17 mouse cellular contexts compared by ENCODE assay signal in genomic region chr12:69417701-69418291, GRCm38 (mm10). TPM values are rescaled to one million over a fixed set of nuclear protein-coding genes. Genes with fewer than 3 reads are reported as not detected.
DNase-seq lines count a peak whose midpoint lies in the region; ATAC-seq and TF ChIP-seq lines count a peak whose summit lies in the region.
"Had no signal": no experiment of that assay in that cellular context is flagged by ENCODE, and none has a peak within 500 bp of the region (broad histone marks: within the 10 kb centered on the region; RNA-seq: fewer than 3 reads in every experiment).

No protein-coding gene starts in this region.

- no peak overlapping the region for H3K27ac ChIP-seq in kidney, embryonic 16.5 days (ENCODE audit: low read length)
- H3K27ac ChIP-seq in CH12.LX (ENCODE audit: insufficient read depth, low read depth) = peak overlapping the region; percentile 100
- H3K27ac ChIP-seq in heart, embryonic 11.5 days (ENCODE audit: low read depth, low read length) = no peak overlapping the region
- H3K27ac ChIP-seq in intestine, embryonic 16.5 days (ENCODE audit: low read length) = no peak overlapping the region
- H3K27ac ChIP-seq: heart, embryonic 15.5 days; intestine, embryonic 15.5 days; limb, embryonic 15.5 days; midbrain, embryonic 13.5 days; neural tube, embryonic 12.5 days; stomach, embryonic 15.5 days had no signal

- no peaks in the 10 kb centered on the region for H3K27me3 ChIP-seq in kidney, embryonic 16.5 days (ENCODE audit: insufficient read depth, low read length)
- H3K27me3 ChIP-seq in CH12.LX (replicated peaks) = no peaks in the 10 kb centered on the region
- H3K27me3 ChIP-seq in heart, embryonic 11.5 days (ENCODE audit: control insufficient read depth, insufficient read depth, low read length) = no peaks in the 10 kb centered on the region
- H3K27me3 ChIP-seq in intestine, embryonic 16.5 days (replicated peaks; ENCODE audit: control insufficient read depth, insufficient read depth, low read length) = no peaks in the 10 kb centered on the region
- H3K27me3 ChIP-seq: heart, embryonic 15.5 days; intestine, embryonic 15.5 days; limb, embryonic 15.5 days; midbrain, embryonic 13.5 days; neural tube, embryonic 12.5 days; stomach, embryonic 15.5 days had no signal

- no peak overlapping the region for H3K4me3 ChIP-seq in kidney, embryonic 16.5 days (ENCODE audit: low read length)
- peak overlapping the region in 2 of 3 experiments; percentile 49 for H3K4me3 ChIP-seq in CH12.LX (replicated peaks in 1 of 3; ENCODE audit: low read depth in 2 of 3, low read length in 2 of 3, poor library complexity in 1 of 3)
- H3K4me3 ChIP-seq in heart, embryonic 11.5 days (ENCODE audit: low read depth, low read length) = no peak overlapping the region
- no peak overlapping the region for H3K4me3 ChIP-seq in intestine, embryonic 16.5 days (ENCODE audit: low read length)
- H3K4me3 ChIP-seq: heart, embryonic 15.5 days; intestine, embryonic 15.5 days; limb, embryonic 15.5 days; midbrain, embryonic 13.5 days; neural tube, embryonic 12.5 days; stomach, embryonic 15.5 days had no signal

- H3K4me2 ChIP-seq in kidney, embryonic 16.5 days (replicated peaks; ENCODE audit: low read depth, low read length) = no peak overlapping the region
- H3K4me2 ChIP-seq in CH12.LX (ENCODE audit: insufficient read depth, low read depth, poor library complexity, severe bottlenecking) = peak overlapping the region; percentile 57
- H3K4me2 ChIP-seq in heart, embryonic 11.5 days = no peak overlapping the region
- H3K4me2 ChIP-seq in intestine, embryonic 16.5 days (ENCODE audit: low read depth, low read length) = no peak overlapping the region
- H3K4me2 ChIP-seq: heart, embryonic 15.5 days; intestine, embryonic 15.5 days; limb, embryonic 15.5 days; midbrain, embryonic 13.5 days; neural tube, embryonic 12.5 days; stomach, embryonic 15.5 days had no signal

- no peak for TF ChIP-seq CTCF in CH12.LX (conservative IDR thresholded peaks at IDR 0.05 in 1 of 2, IDR thresholded peaks at IDR 0.05 in 1 of 2; ENCODE audit: low read depth in 2 of 2, low read length in 2 of 2)

- H3K36me3 ChIP-seq in kidney, embryonic 16.5 days (ENCODE audit: insufficient read depth, low read length) = no peaks in the 10 kb centered on the region
- peaks cover 0 to 4% of the 10 kb centered on the region in 2 experiments for H3K36me3 ChIP-seq in CH12.LX (replicated peaks in 1 of 2; ENCODE audit: control insufficient read depth in 1 of 2, insufficient read depth in 1 of 2, low read length in 1 of 2)
- no peaks in the 10 kb centered on the region for H3K36me3 ChIP-seq in heart, embryonic 11.5 days (ENCODE audit: control insufficient read depth, insufficient read depth, low read length)
- no peaks in the 10 kb centered on the region for H3K36me3 ChIP-seq in intestine, embryonic 16.5 days (ENCODE audit: control insufficient read depth, insufficient read depth, low read length)
- H3K36me3 ChIP-seq: heart, embryonic 15.5 days; intestine, embryonic 15.5 days; limb, embryonic 15.5 days; midbrain, embryonic 13.5 days; neural tube, embryonic 12.5 days; stomach, embryonic 15.5 days had no signal

- peaks cover 4% of the 10 kb centered on the region; the same call in 1 of the 2 replicates for H3K9me3 ChIP-seq in kidney, embryonic 16.5 days (ENCODE audit: low read length)
- H3K9me3 ChIP-seq in CH12.LX (replicated peaks; ENCODE audit: low read length) = peaks cover 2% of the 10 kb centered on the region
- no peaks in the 10 kb centered on the region for H3K9me3 ChIP-seq in heart, embryonic 11.5 days (replicated peaks; ENCODE audit: control insufficient read depth, low read length)
- no peaks in the 10 kb centered on the region for H3K9me3 ChIP-seq in intestine, embryonic 16.5 days (ENCODE audit: control insufficient read depth, low read length)
- H3K9me3 ChIP-seq: heart, embryonic 15.5 days; intestine, embryonic 15.5 days; limb, embryonic 15.5 days; midbrain, embryonic 13.5 days; neural tube, embryonic 12.5 days; stomach, embryonic 15.5 days had no signal

- no peak overlapping the region for H3K9ac ChIP-seq in kidney, embryonic 16.5 days (replicated peaks; ENCODE audit: low read length)
- peak overlapping the region; percentile 82 for H3K9ac ChIP-seq in CH12.LX (ENCODE audit: insufficient read depth, low read depth)
- H3K9ac ChIP-seq in heart, embryonic 11.5 days (ENCODE audit: low read depth, low read length) = no peak overlapping the region
- H3K9ac ChIP-seq in intestine, embryonic 16.5 days (ENCODE audit: low read depth, low read length) = no peak overlapping the region
- H3K9ac ChIP-seq: heart, embryonic 15.5 days; intestine, embryonic 15.5 days; limb, embryonic 15.5 days; midbrain, embryonic 13.5 days; neural tube, embryonic 12.5 days; stomach, embryonic 15.5 days had no signal

- WGBS in kidney, embryonic 16.5 days = 45% methylated on average over 9 of the region's 9 CpGs
- WGBS in heart, embryonic 11.5 days (ENCODE audit: insufficient replicate concordance) = 58% methylated on average over 9 of the region's 9 CpGs
- 59% methylated on average over 9 of the region's 9 CpGs for WGBS in intestine, embryonic 16.5 days

- peak; percentile 80 for TF ChIP-seq POLR2A in CH12.LX (IDR thresholded peaks at IDR 0.05; ENCODE audit: low read depth, low read length)

- TF ChIP-seq EP300 in CH12.LX (IDR thresholded peaks at IDR 0.05; ENCODE audit: low read length) = peak; percentile 88

- peak; percentile 20 to 32 for DNase-seq in kidney, adult 8-10 months
- peak; percentile 99 for DNase-seq in CH12.LX (ENCODE audit: extremely low read depth)
- DNase-seq in cerebellum, adult 11-12 months = peak; percentile 91
- DNase-seq: gastrocnemius, postnatal 14 days; right cerebral cortex, adult 18-20 months; thymus, postnatal 4 days had no signal

- in situ Hi-C loops in CH12.LX (cut with MboI; ENCODE audit: low pct_ligation_motif_present, low pct_unique_long_range_greater_than_20kb, low sequenced_read_pairs) = loop anchor here (5.0 kb wide), 2 partner anchors 35 to 40 kb away; no protein-coding TSS in a partner anchor

- no peak for TF ChIP-seq RAD21 in CH12.LX (IDR thresholded peaks at IDR 0.05; ENCODE audit: low read depth, low read length)

- no peaks in the 10 kb centered on the region for H3K79me2 ChIP-seq in CH12.LX (replicated peaks; ENCODE audit: control insufficient read depth, extremely low read depth, insufficient read depth, poor library complexity, severe bottlenecking)

- ATAC-seq in kidney, embryonic 16.5 days (ENCODE audit: low FRiP score, low TSS enrichment) = no peak
- peak; percentile 11; the same call in 1 of the 2 replicates for ATAC-seq in neutrophil, adult 5-6 weeks (ENCODE audit: extremely low read depth, insufficient number of reproducible peaks, low FRiP score, poor library complexity, severe bottlenecking)
- no peak for ATAC-seq in heart, embryonic 11.5 days (replicated peaks; ENCODE audit: insufficient number of reproducible peaks, low FRiP score, low TSS enrichment)
- no peak for ATAC-seq in intestine, embryonic 16.5 days
- ATAC-seq: forebrain, embryonic 16.5 days; midbrain, embryonic 13.5 days had no signal

- peaks cover 15% of the 10 kb centered on the region for H3K4me1 ChIP-seq in kidney, embryonic 16.5 days (ENCODE audit: insufficient read depth, low read length)
- H3K4me1 ChIP-seq in CH12.LX (ENCODE audit: control insufficient read depth in 1 of 2, insufficient read depth in 2 of 2) = peaks cover 35 to 87% of the 10 kb centered on the region in 2 experiments
- no peaks in the 10 kb centered on the region for H3K4me1 ChIP-seq in heart, embryonic 11.5 days (ENCODE audit: control insufficient read depth, insufficient read depth, low read length)
- peaks cover 5% of the 10 kb centered on the region; the same call in 1 of the 2 replicates for H3K4me1 ChIP-seq in intestine, embryonic 16.5 days (ENCODE audit: control insufficient read depth, insufficient read depth, low read length)
- H3K4me1 ChIP-seq: midbrain, embryonic 13.5 days; neural tube, embryonic 12.5 days; stomach, embryonic 15.5 days had no signal

- dilution Hi-C loops in CH12.LX (cut with MboI; ENCODE audit: extremely low pct_ligation_motif_present, extremely low pct_unique_long_range_greater_than_20kb, low sequenced_read_pairs) = no loop called here

TF ChIP-seq in CH12.LX, 34 proteins besides CTCF, POLR2A, EP300 and RAD21 (continues in another document):
- TF ChIP-seq CHD2 (IDR thresholded peaks at IDR 0.05; ENCODE audit: low read length) (peak; percentile 63), NRF1 (IDR thresholded peaks at IDR 0.05; ENCODE audit: low read depth, low read length) (no peak), ZNF384 (IDR thresholded peaks at IDR 0.05; ENCODE audit: low read depth, low read length) (no peak; the same call in 1 of the 2 replicates), BHLHE40 (IDR thresholded peaks at IDR 0.05; ENCODE audit: low read depth, low read length) (peak; percentile 93), KAT2A (IDR thresholded peaks at IDR 0.05; ENCODE audit: insufficient replicate concordance, low read length) (0 out of 2 replicates have a peak, but pooled peaks have one; percentile 70), CHD1 (IDR thresholded peaks at IDR 0.05; ENCODE audit: low read depth, low read length) (no peak; the same call in 1 of the 2 replicates), POLR2AphosphoS2 (IDR thresholded peaks at IDR 0.05; ENCODE audit: low read depth, low read length) (peak; percentile 50; the same call in 1 of the 2 replicates), MXI1 (IDR thresholded peaks at IDR 0.05; ENCODE audit: low read depth, low read length) (peak; percentile 46; the same call in 1 of the 2 replicates), ELF1 (IDR thresholded peaks at IDR 0.05; ENCODE audit: low read depth, low read length) (peak; percentile 89), MAZ (IDR thresholded peaks at IDR 0.05; ENCODE audit: low read depth, low read length) (peak; percentile 86), ZKSCAN1 (IDR thresholded peaks at IDR 0.05; ENCODE audit: borderline replicate concordance, low read depth, low read length) (no peak)

RNA-seq across cellular contexts. Expression of gene Gm9887, which starts 45.5 kb away (rescaled TPM):
- 1.1 and 1.7 TPM in 2 replicates for polyA plus RNA-seq in kidney, embryonic 16.5 days (2015; fragmentation: Nextera tagmentation; extraction: Ambion mirVana)
- total RNA-seq in CH12.LX (2012; rRNA removed) (4.3 TPM in 2 replicates), CH12.LX (2014; rRNA removed) (not detected in 2 replicates)
- polyA plus RNA-seq in CH12.LX (2012; ENCODE audit: insufficient read length, low read depth) = 3.4 and 4.3 TPM in 2 replicates
- 1.8 and 3.6 TPM in 2 replicates for total RNA-seq in neutrophil, adult 5-6 weeks (2017)
- polyA plus RNA-seq in heart, embryonic 11.5 days (2014; fragmentation: Nextera tagmentation; extraction: Ambion mirVana) = 1.3 and 1.5 TPM in 2 replicates
- 1.0 and 1.4 TPM in 2 replicates for polyA plus RNA-seq in intestine, embryonic 16.5 days (2015; fragmentation: Nextera tagmentation; extraction: Ambion mirVana)

RNA-seq across cellular contexts. Expression of gene Arf6, which starts 45.8 kb away (rescaled TPM):
- 34.6 and 34.9 TPM in 2 replicates for polyA plus RNA-seq in kidney, embryonic 16.5 days (2015; fragmentation: Nextera tagmentation; extraction: Ambion mirVana)
- total RNA-seq in CH12.LX (2012; rRNA removed) = 273 and 312 TPM in 2 replicates
- total RNA-seq in CH12.LX (2014; rRNA removed) = 308 and 375 TPM in 2 replicates
- 224 and 258 TPM in 2 replicates for polyA plus RNA-seq in CH12.LX (2012; ENCODE audit: insufficient read length, low read depth)
- 210 and 221 TPM in 2 replicates for total RNA-seq in neutrophil, adult 5-6 weeks (2017)
- 38.0 and 41.6 TPM in 2 replicates for polyA plus RNA-seq in heart, embryonic 11.5 days (2014; fragmentation: Nextera tagmentation; extraction: Ambion mirVana)
- polyA plus RNA-seq in intestine, embryonic 16.5 days (2015; fragmentation: Nextera tagmentation; extraction: Ambion mirVana) = 18.0 and 34.2 TPM in 2 replicates

Comparison
In these comparisons a context has a peak if more than half of its experiments do, and no peak if none do; other contexts are left out.
1. DNase-seq: peak in every context shown above with its lines; median percentile 99 in CH12.LX; 91 in cerebellum, adult 11-12 months; 26 in kidney, adult 8-10 months.
2. H3K4me3 ChIP-seq: peak in CH12.LX (2 of 3); none in kidney, embryonic 16.5 days (single experiment), heart, embryonic 11.5 days (single experiment) and intestine, embryonic 16.5 days (single experiment).